Mouse (Mus musculus) hindbrain, embryonic 13.5 days (tissue): ENCODE data around the gene Rab33b. TPM values are rescaled to one million over a fixed set of nuclear protein-coding genes. Genes with fewer than 3 reads are reported as not detected.
A peak's percentile ranks its signal among the peaks of the same experiment; 100 is the strongest.
"Not testable (repeated sequence)": the region's sequence is repeated elsewhere in the genome, so short reads cannot be mapped to it uniquely, and the experiment has no call there.

Experiments used
- ATAC-seq: fragments of 200-750 bp; cut with Nextera tagmentation; 2 replicates; pipeline ENCODE4 v1.8.0; 2017; ENCODE audit warnings: moderate TSS enrichment; ENCODE audit not compliant: low FRiP score
- H3K27ac ChIP-seq: fragments of 300-500 bp; sonication (generic); 2 replicates; pipeline ENCODE4 v1.5.1; 2015; ENCODE audit warnings: inconsistent platforms, mild to moderate bottlenecking, moderate library complexity
- H3K27me3 ChIP-seq: fragments of 300-500 bp; sonication (generic); 2 replicates; pipeline ENCODE4 v1.6.1; 2015; ENCODE audit warnings: mild to moderate bottlenecking, inconsistent platforms
- H3K36me3 ChIP-seq: fragments of 300-500 bp; sonication (generic); 2 replicates; pipeline ENCODE4 v1.6.1; 2015; ENCODE audit warnings: mild to moderate bottlenecking, inconsistent platforms
- H3K4me1 ChIP-seq: fragments of 300-500 bp; sonication (generic); replicated peaks from 2 replicates; pipeline ENCODE4 v1.6.1; 2015; ENCODE audit warnings: inconsistent platforms
- H3K4me2 ChIP-seq: fragments of 300-500 bp; sonication (generic); 2 replicates; pipeline ENCODE4 v1.6.1; 2015; ENCODE audit warnings: inconsistent platforms, mild to moderate bottlenecking, moderate library complexity
- H3K4me3 ChIP-seq: fragments of 300-500 bp; sonication (generic); 2 replicates; pipeline ENCODE4 v1.5.1; 2015; ENCODE audit warnings: mild to moderate bottlenecking, inconsistent platforms
- H3K9ac ChIP-seq: fragments of 300-500 bp; sonication (generic); 2 replicates; pipeline ENCODE4 v1.6.1; 2015; ENCODE audit warnings: mild to moderate bottlenecking, inconsistent platforms
- H3K9me3 ChIP-seq: fragments of 300-500 bp; sonication (generic); 2 replicates; pipeline ENCODE4 v1.6.1; 2016; ENCODE audit warnings: inconsistent platforms
- WGBS: fragments of 180-500 bp; shearing (Covaris S2); methylation state at CpG from one replicate; pipeline ENCODE4 v1.1.7; 2015; 5-methylcytosine and 5-hydroxymethylcytosine counted together
- polyA plus RNA-seq: library from polyadenylated mRNA; unstranded; fragments of >200 nt; fragmentation: Nextera tagmentation; extraction: Ambion mirVana; gene quantifications from 2 replicates; pipeline ENCODE4 v1.2.1, GENCODE M21; 2015

Rab33b gene
- polyA plus RNA-seq, result 23.9 TPM in 2 replicates

GRCm38 (mm10) chr3:51483741-51484359, at the start of gene Rab33b:
Gene Rab33b (plus strand): TSS chr3:51483920.
- Histone ChIP-seq H3K27me3 (no peaks in the 10 kb centered on the region), H3K4me1 (peaks cover 31% of the 10 kb centered on the region), H3K27ac (peak within 1 kb of the TSS; percentile 94), H3K36me3 (no peaks in the 10 kb centered on the region; the same call in 1 of the 2 replicates), H3K9me3 (no peaks in the 10 kb centered on the region), H3K4me2 (peak within 1 kb of the TSS; percentile 83), H3K4me3 (peak within 1 kb of the TSS; percentile 76), H3K9ac (peak within 1 kb of the TSS; percentile 91)
- under 1% methylated on average over 69 of the region's 70 CpGs for WGBS
- peak; percentile 96 for ATAC-seq

GRCm38 (mm10) chr3:51434364-51434763, 49.4 kb upstream of the Rab33b start:
- not testable (repeated sequence) for H3K4me2 ChIP-seq, H3K36me3 ChIP-seq, H3K4me1 ChIP-seq, H3K9me3 ChIP-seq, H3K27ac ChIP-seq, H3K9ac ChIP-seq, ATAC-seq, H3K27me3 ChIP-seq, H3K4me3 ChIP-seq
- WGBS, result 85% methylated on average over 5 of the region's 5 CpGs

GRCm38 (mm10) chr3:51434871-51435595, 48.7 kb upstream of the Rab33b start:
- H3K9me3 ChIP-seq, result no peaks in the 10 kb centered on the region
- H3K4me3 ChIP-seq, result no peak overlapping the region
- H3K27me3 ChIP-seq, result no peaks in the 10 kb centered on the region
- WGBS, result 71% methylated on average over 3 of the region's 3 CpGs
- ATAC-seq, result 0 out of 2 replicates have a peak, but pooled peaks have one; percentile 5
- H3K27ac ChIP-seq, result no peak overlapping the region
- no peaks in the 10 kb centered on the region for H3K4me1 ChIP-seq
- H3K9ac ChIP-seq, result no peak overlapping the region
- no peak overlapping the region for H3K4me2 ChIP-seq
- peaks cover 8% of the 10 kb centered on the region; the same call in 1 of the 2 replicates for H3K36me3 ChIP-seq

- H3K4me1 ChIP-seq, result no peaks in the 10 kb centered on the region
- 96% methylated on average over 2 of the region's 2 CpGs for WGBS
- no peak overlapping the region for H3K9ac ChIP-seq
- no peaks in the 10 kb centered on the region for H3K27me3 ChIP-seq
- H3K9me3 ChIP-seq, result no peaks in the 10 kb centered on the region
- no peak overlapping the region for H3K4me3 ChIP-seq
- no peak for ATAC-seq
- H3K36me3 ChIP-seq, result peaks cover 74% of the 10 kb centered on the region
- no peak overlapping the region for H3K27ac ChIP-seq
- no peak overlapping the region for H3K4me2 ChIP-seq
Observed at GRCm38 (mm10) chr3:51468530-51468929, 15.2 kb upstream of the Rab33b start.

- Histone ChIP-seq H3K27ac (no peak overlapping the region), H3K4me1 (no peaks in the 10 kb centered on the region), H3K27me3 (no peaks in the 10 kb centered on the region), H3K9me3 (no peaks in the 10 kb centered on the region), H3K36me3 (peaks cover 38% of the 10 kb centered on the region), H3K4me3 (no peak overlapping the region), H3K9ac (no peak overlapping the region), H3K4me2 (no peak overlapping the region)
- 86% methylated on average over 4 of the region's 4 CpGs for WGBS
- ATAC-seq, result no peak
Observed at GRCm38 (mm10) chr3:51475706-51476105, 8.0 kb upstream of the Rab33b start.

GRCm38 (mm10) chr3:51479893-51480292, 3.8 kb upstream of the Rab33b start:
- Histone ChIP-seq H3K36me3 (peaks cover 8% of the 10 kb centered on the region), H3K4me2 (no peak overlapping the region), H3K4me1 (peaks cover 11% of the 10 kb centered on the region), H3K27me3 (no peaks in the 10 kb centered on the region), H3K27ac (no peak overlapping the region), H3K4me3 (no peak overlapping the region), H3K9ac (no peak overlapping the region), H3K9me3 (no peaks in the 10 kb centered on the region)
- WGBS, result 69% methylated on average over 2 of the region's 2 CpGs
- no peak for ATAC-seq

- no peak for ATAC-seq
- no peak overlapping the region for H3K4me3 ChIP-seq
- H3K9me3 ChIP-seq, result no peaks in the 10 kb centered on the region
- H3K27me3 ChIP-seq, result no peaks in the 10 kb centered on the region
- H3K27ac ChIP-seq, result no peak overlapping the region
- H3K4me1 ChIP-seq, result peaks cover 22% of the 10 kb centered on the region
- no peak overlapping the region for H3K9ac ChIP-seq
- H3K4me2 ChIP-seq, result no peak overlapping the region
- H3K36me3 ChIP-seq, result 0 out of 2 replicates have a peak, but pooled peaks cover under 1% of the 10 kb centered on the region
Observed at GRCm38 (mm10) chr3:51481059-51481458, 2.7 kb upstream of the Rab33b start.

GRCm38 (mm10) chr3:51481881-51482280, 1.8 kb upstream of the Rab33b start:
- Histone ChIP-seq H3K4me1 (peaks cover 30% of the 10 kb centered on the region), H3K9ac (no peak overlapping the region), H3K27me3 (no peaks in the 10 kb centered on the region), H3K36me3 (no peaks in the 10 kb centered on the region), H3K4me2 (no peak overlapping the region), H3K4me3 (no peak overlapping the region), H3K9me3 (no peaks in the 10 kb centered on the region), H3K27ac (no peak overlapping the region)
- ATAC-seq, result no peak
- WGBS, result 65% methylated on average over 3 of the region's 3 CpGs

GRCm38 (mm10) chr3:51482781-51483180, 939 bp upstream of the Rab33b start:
- no peaks in the 10 kb centered on the region for H3K9me3 ChIP-seq
- H3K27ac ChIP-seq, result peak overlapping the region; percentile 94; the same call in 1 of the 2 replicates
- no peaks in the 10 kb centered on the region; the same call in 1 of the 2 replicates for H3K36me3 ChIP-seq
- WGBS, result 83% methylated on average over 3 of the region's 3 CpGs
- H3K4me3 ChIP-seq, result peak overlapping the region; percentile 76
- peak overlapping the region; percentile 83 for H3K4me2 ChIP-seq
- no peak for ATAC-seq
- H3K27me3 ChIP-seq, result no peaks in the 10 kb centered on the region
- peak overlapping the region; percentile 91 for H3K9ac ChIP-seq
- peaks cover 31% of the 10 kb centered on the region for H3K4me1 ChIP-seq

GRCm38 (mm10) chr3:51484370-51484769, 650 bp downstream of the Rab33b start:
- peak overlapping the region; percentile 94 for H3K27ac ChIP-seq
- H3K36me3 ChIP-seq, result no peaks in the 10 kb centered on the region; the same call in 1 of the 2 replicates
- peaks cover 31% of the 10 kb centered on the region for H3K4me1 ChIP-seq
- peak overlapping the region; percentile 91 for H3K9ac ChIP-seq
- H3K4me3 ChIP-seq, result peak overlapping the region; percentile 76
- no peaks in the 10 kb centered on the region for H3K9me3 ChIP-seq
- ATAC-seq, result no peak
- H3K27me3 ChIP-seq, result no peaks in the 10 kb centered on the region
- under 1% methylated on average over 33 of the region's 33 CpGs for WGBS
- peak overlapping the region; percentile 83 for H3K4me2 ChIP-seq

GRCm38 (mm10) chr3:51485347-51485746, 1.6 kb downstream of the Rab33b start:
- 80% methylated on average over 4 of the region's 4 CpGs for WGBS

GRCm38 (mm10) chr3:51486491-51487195, 2.9 kb downstream of the Rab33b start:
- no peaks in the 10 kb centered on the region for H3K27me3 ChIP-seq
- H3K4me3 ChIP-seq, result no peak overlapping the region
- ATAC-seq, result no peak
- no peaks in the 10 kb centered on the region; the same call in 1 of the 2 replicates for H3K36me3 ChIP-seq
- no peak overlapping the region for H3K4me2 ChIP-seq
- no peak overlapping the region for H3K9ac ChIP-seq
- peaks cover 33% of the 10 kb centered on the region for H3K4me1 ChIP-seq
- no peaks in the 10 kb centered on the region for H3K9me3 ChIP-seq
- H3K27ac ChIP-seq, result no peak overlapping the region
- 90% methylated on average over 4 of the region's 4 CpGs for WGBS

More at GRCm38 (mm10) chr3:51485347-51485746, 1.6 kb downstream of the Rab33b start:
- ATAC-seq, result no peak
- Histone ChIP-seq H3K27me3 (no peaks in the 10 kb centered on the region), H3K36me3 (no peaks in the 10 kb centered on the region; the same call in 1 of the 2 replicates), H3K27ac (no peak overlapping the region), H3K4me1 (peaks cover 33% of the 10 kb centered on the region), H3K4me3 (peak overlapping the region; percentile 76), H3K9me3 (no peaks in the 10 kb centered on the region), H3K9ac (peak overlapping the region; percentile 91), H3K4me2 (peak overlapping the region; percentile 83)
